Mouse (Mus musculus) heart, embryonic 13.5 days (tissue): ENCODE measurements around the gene Ctsm. TPM values are rescaled to one million over a fixed set of nuclear protein-coding genes. Genes with fewer than 3 reads are reported as not detected.
"Not testable (repeated sequence)": the region's sequence is repeated elsewhere in the genome, so short reads cannot be mapped to it uniquely, and the experiment has no call there.

Source experiments
- ATAC-seq: fragments of 200-750 bp; cut with Nextera tagmentation; 2 replicates; pipeline ENCODE4 v1.8.0; 2017; ENCODE audit warnings: moderate TSS enrichment; ENCODE audit not compliant: insufficient number of reproducible peaks, low FRiP score, low TSS enrichment; ENCODE audit errors: extremely low read depth
- H3K27ac ChIP-seq: fragments of 300-500 bp; sonication (generic); replicated peaks from 2 replicates; pipeline ENCODE4 v1.5.1; 2015; ENCODE audit warnings: moderate library complexity, mild to moderate bottlenecking, inconsistent platforms
- H3K27me3 ChIP-seq: fragments of 300-500 bp; sonication (generic); replicated peaks from 2 replicates; pipeline ENCODE4 v1.6.1; 2015; ENCODE audit warnings: mild to moderate bottlenecking, inconsistent platforms
- H3K36me3 ChIP-seq: fragments of 300-500 bp; sonication (generic); 2 replicates; pipeline ENCODE4 v1.6.1; 2015; ENCODE audit warnings: mild to moderate bottlenecking, inconsistent platforms
- H3K4me1 ChIP-seq: fragments of 300-500 bp; sonication (generic); 2 replicates; pipeline ENCODE4 v1.6.1; 2015; ENCODE audit warnings: inconsistent platforms
- H3K4me2 ChIP-seq: fragments of 300-500 bp; sonication (generic); 2 replicates; pipeline ENCODE4 v1.6.1; 2015; ENCODE audit warnings: inconsistent platforms, mild to moderate bottlenecking, moderate library complexity
- H3K4me3 ChIP-seq: fragments of 300-500 bp; sonication (generic); 2 replicates; pipeline ENCODE4 v1.5.1; 2015; ENCODE audit warnings: moderate library complexity, mild to moderate bottlenecking, inconsistent platforms
- H3K9ac ChIP-seq: fragments of 300-500 bp; sonication (generic); 2 replicates; pipeline ENCODE4 v1.6.1; 2015; ENCODE audit warnings: inconsistent platforms, mild to moderate bottlenecking, moderate library complexity
- H3K9me3 ChIP-seq: fragments of 300-500 bp; sonication (generic); 2 replicates; pipeline ENCODE4 v1.6.1; 2016; ENCODE audit warnings: inconsistent platforms
- WGBS: fragments of 180-500 bp; shearing (Covaris S2); methylation state at CpG from one replicate; pipeline ENCODE4 v1.1.7; 2015; ENCODE audit warnings: mixed read lengths; 5-methylcytosine and 5-hydroxymethylcytosine counted together
- polyA plus RNA-seq: library from polyadenylated mRNA; unstranded; fragments of >200 nt; fragmentation: Nextera tagmentation; extraction: Ambion mirVana; gene quantifications from 2 replicates; pipeline ENCODE4 v1.2.1, GENCODE M21; 2015

Ctsm gene
- polyA plus RNA-seq: not detected in 2 replicates

DNA sequence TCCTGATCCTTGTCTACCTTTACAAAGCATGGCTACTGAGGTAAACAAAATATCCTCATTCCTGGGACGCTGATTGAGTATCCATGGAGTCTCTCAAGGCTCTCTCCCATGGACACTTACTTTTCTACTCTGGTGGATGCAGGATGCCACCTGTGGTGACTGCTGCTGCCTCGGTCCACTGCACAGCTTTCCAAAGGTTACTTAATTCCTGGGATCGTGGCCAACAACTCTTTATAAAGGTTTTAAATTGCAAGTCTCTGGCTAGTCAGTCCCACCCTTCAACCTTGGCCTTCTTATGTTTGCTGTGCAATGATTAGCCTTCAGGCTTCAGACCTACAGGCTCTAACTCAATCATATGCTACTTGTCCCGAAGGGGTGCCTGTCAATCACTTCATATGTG, at the start of gene Ctsm:
Gene Ctsm (minus strand): TSS at position 209 of the 400 bp plus-strand sequence.
- ATAC-seq: no peak
- 60% methylated on average over 4 of the region's 4 CpGs for WGBS
- peaks cover 65% of the 10 kb centered on the region for H3K9me3 ChIP-seq

DNA sequence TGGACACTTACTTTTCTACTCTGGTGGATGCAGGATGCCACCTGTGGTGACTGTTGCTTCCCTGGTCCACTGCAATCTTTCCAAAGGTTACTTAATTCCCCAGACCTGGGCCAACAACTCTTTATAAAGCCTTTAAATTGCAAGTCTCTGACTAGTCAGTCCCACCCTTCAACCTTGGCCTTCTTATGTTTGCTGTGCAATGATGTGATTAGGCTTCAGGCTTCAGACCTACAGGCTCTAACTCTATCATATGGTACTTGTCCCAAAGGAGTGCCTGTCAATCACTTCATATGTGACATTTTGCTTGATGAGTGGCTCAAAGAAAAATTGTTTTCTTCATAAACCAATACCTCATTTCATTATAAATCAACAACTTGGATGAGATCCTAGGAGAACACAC, 28.4 kb upstream of the Ctsm start, which contains the start of gene Cts3:
Gene Cts3 (minus strand): TSS at position 101 of the 400 bp plus-strand sequence.
- H3K4me3 ChIP-seq: no peak within 1 kb of the TSS
- H3K27me3 ChIP-seq: no peaks in the 10 kb centered on the region
- H3K9me3 ChIP-seq: peaks cover 36% of the 10 kb centered on the region
- H3K4me2 ChIP-seq: no peak within 1 kb of the TSS
- no peak for ATAC-seq
- no peak within 1 kb of the TSS for H3K9ac ChIP-seq
- no peaks in the 10 kb centered on the region for H3K4me1 ChIP-seq
- H3K27ac ChIP-seq: no peak within 1 kb of the TSS
- no peaks in the 10 kb centered on the region for H3K36me3 ChIP-seq

More for the DNA sequence above, at the start of gene Ctsm:
- H3K4me3 ChIP-seq: no peak within 1 kb of the TSS
- H3K27me3 ChIP-seq: no peaks in the 10 kb centered on the region
- H3K4me2 ChIP-seq: no peak within 1 kb of the TSS
- no peaks in the 10 kb centered on the region for H3K36me3 ChIP-seq
- H3K9ac ChIP-seq: no peak within 1 kb of the TSS
- H3K4me1 ChIP-seq: no peaks in the 10 kb centered on the region
- no peak within 1 kb of the TSS for H3K27ac ChIP-seq

DNA sequence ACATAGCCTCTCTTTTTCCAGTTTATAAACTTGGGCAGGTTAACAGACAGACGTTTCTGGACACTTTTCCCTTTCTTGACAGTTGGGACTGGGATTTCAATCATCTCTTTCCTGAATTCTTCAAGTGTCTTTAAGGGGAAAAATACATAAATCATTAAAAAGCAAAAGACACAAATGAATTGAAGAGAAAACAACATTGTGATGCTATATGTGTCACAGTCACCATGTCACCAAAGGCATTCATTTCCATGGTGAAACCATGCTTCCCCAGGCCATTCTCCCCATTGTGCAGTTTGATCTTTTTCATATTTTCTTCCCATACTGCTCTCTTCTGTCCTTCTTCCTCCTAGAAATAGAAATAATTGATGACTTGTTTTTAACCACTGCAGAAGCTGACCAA, 26.4 kb upstream of the Ctsm start, which contains the start of gene Gm49352:
Gene Gm49352 (minus strand): TSS at position 101 of the 400 bp plus-strand sequence.
- not testable (repeated sequence) for H3K27me3 ChIP-seq, H3K27ac ChIP-seq
- WGBS: 31% methylated on average over 1 of the region's 1 CpGs

More for the DNA sequence above, 26.4 kb upstream of the Ctsm start, which contains the start of gene Gm49352:
- H3K36me3 ChIP-seq, H3K4me2 ChIP-seq, H3K9ac ChIP-seq, ATAC-seq, H3K4me1 ChIP-seq, H3K4me3 ChIP-seq: not testable (repeated sequence)
- peaks cover 37% of the 10 kb centered on the region for H3K9me3 ChIP-seq

Other genes starting within 250 kb of the Ctsm start
- not detected in 2 replicates for gene Cts7, start 183.6 kb downstream of the Ctsm start, polyA plus RNA-seq
- not detected in 2 replicates for gene Gm49352, start 26.3 kb upstream of the Ctsm start, polyA plus RNA-seq
- gene Cts3, start 28.3 kb upstream of the Ctsm start, polyA plus RNA-seq: not detected in 2 replicates